In genomic region chrX:72986841-72987519, GRCm38 (mm10) we compare ENCODE assay signal across 8 mouse cellular contexts. TPM values are rescaled to one million over a fixed set of nuclear protein-coding genes. Genes with fewer than 3 reads are reported as not detected.
A peak's percentile ranks its signal among the peaks of the same experiment; 100 is the strongest.
DNase-seq lines count a peak whose midpoint lies in the region; ATAC-seq and TF ChIP-seq lines count a peak whose summit lies in the region.

TSS of gene Zfp185 (plus strand) at chrX:72987339.

- no peak for TF ChIP-seq POLR2A in ES-Bruce4 (IDR thresholded peaks at IDR 0.05; ENCODE audit: insufficient read depth, low read length)
- no peak for TF ChIP-seq POLR2A in bone marrow macrophage, adult 2 months (IDR thresholded peaks at IDR 0.05; ENCODE audit: borderline replicate concordance, low read depth, low read length)

- no peaks in the 10 kb centered on the region for H3K36me3 ChIP-seq in ES-Bruce4 (ENCODE audit: control insufficient read depth, insufficient read depth, low read length, poor library complexity, severe bottlenecking)
- H3K36me3 ChIP-seq in hindbrain, embryonic 16.5 days (ENCODE audit: control insufficient read depth, insufficient read depth, low read length) = no peaks in the 10 kb centered on the region
- H3K36me3 ChIP-seq in liver, embryonic 12.5 days = no peaks in the 10 kb centered on the region

- no peak for TF ChIP-seq EP300 in ES-Bruce4 (IDR thresholded peaks at IDR 0.05; ENCODE audit: insufficient read depth, low read depth, low read length)

- peak; percentile 71 for ATAC-seq in hindbrain, embryonic 16.5 days
- ATAC-seq in liver, embryonic 12.5 days = peak; percentile 55

- H3K4me2 ChIP-seq in hindbrain, embryonic 16.5 days (ENCODE audit: low read length) = peak within 1 kb of the TSS; percentile 70
- peak within 1 kb of the TSS; percentile 70 for H3K4me2 ChIP-seq in liver, embryonic 12.5 days

- H3K4me1 ChIP-seq in ES-Bruce4 (ENCODE audit: control insufficient read depth, insufficient read depth, low read length) = no peaks in the 10 kb centered on the region
- H3K4me1 ChIP-seq in bone marrow macrophage, adult 2 months (ENCODE audit: control insufficient read depth, insufficient read depth, low read length) = no peaks in the 10 kb centered on the region
- peaks cover 2% of the 10 kb centered on the region; the same call in 1 of the 2 replicates for H3K4me1 ChIP-seq in hindbrain, embryonic 16.5 days (ENCODE audit: control insufficient read depth, insufficient read depth, low read depth, low read length)
- peaks cover 18% of the 10 kb centered on the region; the same call in 1 of the 2 replicates for H3K4me1 ChIP-seq in liver, embryonic 12.5 days

- DNase-seq in gastrocnemius, postnatal 25 days = peak; percentile 61
- peak; percentile 47 for DNase-seq in neural tube, embryonic 10.5 days (ENCODE audit: extremely low spot score, low spot score)
- peak; percentile 67 for DNase-seq in urinary bladder, postnatal 14 days (ENCODE audit: low spot score)
- DNase-seq in natural killer cell, adult 2 months (ENCODE audit: low spot score in 2 of 2) = no peak

- H3K27ac ChIP-seq in ES-Bruce4 (ENCODE audit: insufficient read depth, low read length) = no peak within 1 kb of the TSS
- no peak within 1 kb of the TSS for H3K27ac ChIP-seq in bone marrow macrophage, adult 2 months (ENCODE audit: insufficient read depth, low read depth, low read length)
- no peak within 1 kb of the TSS for H3K27ac ChIP-seq in hindbrain, embryonic 16.5 days (ENCODE audit: low read depth, low read length)
- no peak within 1 kb of the TSS for H3K27ac ChIP-seq in liver, embryonic 12.5 days

- no peaks in the 10 kb centered on the region for H3K9me3 ChIP-seq in ES-Bruce4 (replicated peaks; ENCODE audit: control insufficient read depth, insufficient read depth, low read length, poor library complexity, severe bottlenecking)
- H3K9me3 ChIP-seq in hindbrain, embryonic 16.5 days (ENCODE audit: control insufficient read depth, low read length) = no peaks in the 10 kb centered on the region
- H3K9me3 ChIP-seq in liver, embryonic 12.5 days (replicated peaks) = no peaks in the 10 kb centered on the region

- H3K27me3 ChIP-seq in ES-Bruce4 (ENCODE audit: control insufficient read depth, insufficient read depth, low read length, poor library complexity, severe bottlenecking) = no peaks in the 10 kb centered on the region
- H3K27me3 ChIP-seq in hindbrain, embryonic 16.5 days (replicated peaks; ENCODE audit: control insufficient read depth, insufficient read depth, low read length) = no peaks in the 10 kb centered on the region; the same call in 1 of the 2 replicates
- H3K27me3 ChIP-seq in liver, embryonic 12.5 days (replicated peaks) = peaks cover 73% of the 10 kb centered on the region

- 27% methylated on average over 26 of the region's 45 CpGs for WGBS in hindbrain, embryonic 16.5 days
- 8% methylated on average over 39 of the region's 45 CpGs for WGBS in liver, embryonic 12.5 days (ENCODE audit: insufficient replicate concordance)

- peak within 1 kb of the TSS; percentile 56 for H3K9ac ChIP-seq in ES-Bruce4 (ENCODE audit: low read depth, poor library complexity, severe bottlenecking)
- H3K9ac ChIP-seq in hindbrain, embryonic 16.5 days (ENCODE audit: low read depth, low read length) = peak within 1 kb of the TSS; percentile 48
- peak within 1 kb of the TSS; percentile 22; the same call in 1 of the 2 replicates for H3K9ac ChIP-seq in liver, embryonic 12.5 days

- no peak for TF ChIP-seq CTCF in ES-Bruce4 (IDR thresholded peaks at IDR 0.05; ENCODE audit: low read depth, low read length)
- no peak for TF ChIP-seq CTCF in bone marrow macrophage, adult 2 months (IDR thresholded peaks at IDR 0.05; ENCODE audit: low read depth, low read length)

- H3K4me3 ChIP-seq in ES-Bruce4 (ENCODE audit: low read depth, low read length) = peak within 1 kb of the TSS; percentile 70
- H3K4me3 ChIP-seq in bone marrow macrophage, adult 2 months (ENCODE audit: insufficient read depth, low read length) = peak within 1 kb of the TSS; percentile 43
- H3K4me3 ChIP-seq in hindbrain, embryonic 16.5 days (ENCODE audit: low read length) = peak within 1 kb of the TSS; percentile 44
- peak within 1 kb of the TSS; percentile 41 for H3K4me3 ChIP-seq in liver, embryonic 12.5 days

RNA-seq across cellular contexts. Expression of gene Zfp185, which starts in this region (rescaled TPM):
- polyA plus RNA-seq in ES-Bruce4 (2011; ENCODE audit: insufficient read depth, insufficient read length, low read depth, missing spikeins) = 18.8 and 20.2 TPM in 2 replicates
- not detected in 2 replicates for polyA plus RNA-seq in bone marrow macrophage, adult 2 months (2012; ENCODE audit: insufficient read depth, insufficient read length, missing spikeins)
- 1 to 10 TPM; 2.1 to 4.4 TPM for total RNA-seq in gastrocnemius, postnatal 25 days (2021)
- 1.3 and 2.0 TPM in 2 replicates for polyA plus RNA-seq in hindbrain, embryonic 16.5 days (2015; fragmentation: Nextera tagmentation; extraction: Ambion mirVana)
- polyA plus RNA-seq in liver, embryonic 12.5 days (2016; fragmentation: Nextera tagmentation; extraction: Ambion mirVana) = 1.2 and 1.5 TPM in 2 replicates

Comparison
In these comparisons a context has a peak if more than half of its experiments do, and no peak if none do; other contexts are left out.
1. DNase-seq: peak in gastrocnemius, postnatal 25 days (single experiment), neural tube, embryonic 10.5 days (single experiment) and urinary bladder, postnatal 14 days (single experiment); none in natural killer cell, adult 2 months (0 of 2).
2. Peak in every context shown above with its lines, with median percentiles within 50 percentile points of each other: H3K4me3 ChIP-seq and H3K9ac ChIP-seq.